Mouse (Mus musculus) kidney, postnatal 0 days (tissue): ENCODE results near the gene Gm6993. TPM values are rescaled to one million over a fixed set of nuclear protein-coding genes. Genes with fewer than 3 reads are reported as not detected.
A peak's percentile ranks its signal among the peaks of the same experiment; 100 is the strongest.

Experiments used
- ATAC-seq: fragments of 200-750 bp; cut with Nextera tagmentation; replicated peaks from 2 replicates; pipeline ENCODE4 v1.8.0; 2017; ENCODE audit warnings: low read depth, moderate number of reproducible peaks, moderate TSS enrichment, moderate library complexity; ENCODE audit not compliant: low FRiP score
- DNase-seq: peaks from one replicate; pipeline ENCODE4 v3.0.0-alpha.2; 2016; ENCODE audit warnings: low spot score
- H3K27ac ChIP-seq: fragments of 300-500 bp; sonication (generic); 2 replicates; pipeline ENCODE4 v1.5.1; 2014; ENCODE audit warnings: mild to moderate bottlenecking
- H3K27me3 ChIP-seq: fragments of 300-500 bp; sonication (generic); 2 replicates; pipeline ENCODE4 v1.6.1; 2014; ENCODE audit warnings: low read length, mixed read lengths; ENCODE audit not compliant: insufficient read depth
- H3K36me3 ChIP-seq: fragments of 300-500 bp; sonication (generic); 2 replicates; pipeline ENCODE4 v1.6.1; 2014; ENCODE audit warnings: low read length, mixed read lengths; ENCODE audit not compliant: insufficient read depth
- H3K4me1 ChIP-seq: fragments of 300-500 bp; sonication (generic); replicated peaks from 2 replicates; pipeline ENCODE4 v1.6.1; 2014; ENCODE audit warnings: antibody characterized with exemption, low read length, mixed read lengths; ENCODE audit not compliant: insufficient read depth
- H3K4me2 ChIP-seq: fragments of 300-500 bp; sonication (generic); 2 replicates; pipeline ENCODE4 v1.6.1; 2014; ENCODE audit warnings: mild to moderate bottlenecking, low read length, moderate library complexity, mixed read lengths
- H3K4me3 ChIP-seq: fragments of 300-500 bp; sonication (generic); replicated peaks from 2 replicates; pipeline ENCODE4 v1.5.1; 2014; ENCODE audit warnings: low read depth, low read length
- H3K9ac ChIP-seq: fragments of 300-500 bp; sonication (generic); 2 replicates; pipeline ENCODE4 v1.6.1; 2014; ENCODE audit warnings: low read depth, low read length
- H3K9me3 ChIP-seq: fragments of 300-500 bp; sonication (generic); replicated peaks from 2 replicates; pipeline ENCODE4 v1.6.1; 2016; ENCODE audit warnings: low read length, inconsistent platforms, mixed read lengths
- CTCF ChIP-seq: IDR thresholded peaks from 2 replicates; pipeline ENCODE4 v1.5.1; 2016; ENCODE audit warnings: antibody characterized with exemption, low read depth, mild to moderate bottlenecking, moderate library complexity
- WGBS: fragments of 180-500 bp; shearing (Covaris S2); extraction: QIAGEN DNeasy Blood & Tissue Kit; methylation state at CpG from one replicate; pipeline ENCODE4 v1.1.7; 2014; 5-methylcytosine and 5-hydroxymethylcytosine counted together
- polyA plus RNA-seq: library from polyadenylated mRNA; unstranded; fragments of >200 nt; fragmentation: Nextera tagmentation; extraction: Ambion mirVana; gene quantifications from 2 replicates; pipeline ENCODE4 v1.2.1, GENCODE M21; 2015

Gm6993 gene
- polyA plus RNA-seq, 1 experiment from 2014 or later, result not detected

GRCm38 (mm10) chr12:31222282-31222681, 18.3 kb upstream of the Gm6993 start:
- H3K27me3 ChIP-seq, result no peaks in the 10 kb centered on the region
- 0 out of 2 replicates have a peak, but pooled peaks cover 3% of the 10 kb centered on the region for H3K4me1 ChIP-seq
- H3K27ac ChIP-seq, result no peak overlapping the region
- H3K9ac ChIP-seq, result no peak overlapping the region
- H3K9me3 ChIP-seq, result no peaks in the 10 kb centered on the region
- H3K4me3 ChIP-seq, result no peak overlapping the region
- no peak overlapping the region for H3K4me2 ChIP-seq
- H3K36me3 ChIP-seq, result no peaks in the 10 kb centered on the region
- TF ChIP-seq CTCF, result no peak
- 58% methylated on average over 2 of the region's 2 CpGs for WGBS
- DNase-seq, result no peak
- no peak for ATAC-seq

- 0 out of 2 replicates have a peak, but pooled peaks cover 3% of the 10 kb centered on the region for H3K4me1 ChIP-seq
- peak; percentile 65 for ATAC-seq
Observed at GRCm38 (mm10) chr12:31222741-31223140, 17.8 kb upstream of the Gm6993 start.

GRCm38 (mm10) chr12:31225451-31225850, 15.1 kb upstream of the Gm6993 start:
- Histone ChIP-seq H3K4me1 (peaks cover 4% of the 10 kb centered on the region; the same call in 1 of the 2 replicates), H3K27ac (no peak overlapping the region), H3K27me3 (no peaks in the 10 kb centered on the region), H3K4me3 (no peak overlapping the region), H3K9me3 (no peaks in the 10 kb centered on the region), H3K9ac (no peak overlapping the region), H3K4me2 (no peak overlapping the region), H3K36me3 (no peaks in the 10 kb centered on the region)
- ATAC-seq, result no peak
- no peak for TF ChIP-seq CTCF
- WGBS, result 62% methylated on average over 8 of the region's 8 CpGs
- DNase-seq, result no peak

More at GRCm38 (mm10) chr12:31222741-31223140, 17.8 kb upstream of the Gm6993 start:
- H3K9me3 ChIP-seq, result no peaks in the 10 kb centered on the region
- no peak overlapping the region for H3K27ac ChIP-seq
- no peak for DNase-seq
- H3K36me3 ChIP-seq, result no peaks in the 10 kb centered on the region
- no peaks in the 10 kb centered on the region for H3K27me3 ChIP-seq
- WGBS, result 22% methylated on average over 3 of the region's 3 CpGs
- H3K4me3 ChIP-seq, result no peak overlapping the region
- H3K4me2 ChIP-seq, result no peak overlapping the region
- no peak overlapping the region for H3K9ac ChIP-seq
- no peak for TF ChIP-seq CTCF

- Histone ChIP-seq H3K9ac (no peak overlapping the region), H3K36me3 (no peaks in the 10 kb centered on the region), H3K4me3 (no peak overlapping the region), H3K27me3 (no peaks in the 10 kb centered on the region), H3K9me3 (no peaks in the 10 kb centered on the region), H3K27ac (no peak overlapping the region), H3K4me1 (peaks cover 4% of the 10 kb centered on the region; the same call in 1 of the 2 replicates), H3K4me2 (no peak overlapping the region)
- ATAC-seq, result no peak
- no peak for TF ChIP-seq CTCF
- no peak for DNase-seq
- WGBS, result 76% methylated on average over 3 of the region's 3 CpGs
Observed at GRCm38 (mm10) chr12:31227167-31227566, 13.4 kb upstream of the Gm6993 start.

GRCm38 (mm10) chr12:31228878-31229277, 11.7 kb upstream of the Gm6993 start:
- no peak for TF ChIP-seq CTCF

GRCm38 (mm10) chr12:31232635-31233034, 7.9 kb upstream of the Gm6993 start:
- ATAC-seq (no peak), DNase-seq (no peak)
- no peaks in the 10 kb centered on the region for H3K36me3 ChIP-seq
- no peak for TF ChIP-seq CTCF
- H3K9me3 ChIP-seq, result no peaks in the 10 kb centered on the region
- no peak overlapping the region for H3K4me2 ChIP-seq
- H3K4me1 ChIP-seq, result peaks cover 8% of the 10 kb centered on the region; the same call in 1 of the 2 replicates
- WGBS, result 94% methylated on average over 1 of the region's 1 CpGs
- no peak overlapping the region for H3K27ac ChIP-seq
- no peaks in the 10 kb centered on the region for H3K27me3 ChIP-seq
- H3K4me3 ChIP-seq, result no peak overlapping the region
- no peak overlapping the region for H3K9ac ChIP-seq

More at GRCm38 (mm10) chr12:31228878-31229277, 11.7 kb upstream of the Gm6993 start:
- H3K4me2 ChIP-seq, result no peak overlapping the region
- peak overlapping the region; percentile 19; the same call in 1 of the 2 replicates for H3K27ac ChIP-seq
- no peak overlapping the region for H3K9ac ChIP-seq
- ATAC-seq (no peak), DNase-seq (no peak)
- no peak overlapping the region for H3K4me3 ChIP-seq
- 43% methylated on average over 7 of the region's 7 CpGs for WGBS
- peaks cover 8% of the 10 kb centered on the region; the same call in 1 of the 2 replicates for H3K4me1 ChIP-seq
- no peaks in the 10 kb centered on the region for H3K27me3 ChIP-seq
- no peaks in the 10 kb centered on the region for H3K9me3 ChIP-seq
- H3K36me3 ChIP-seq, result no peaks in the 10 kb centered on the region

GRCm38 (mm10) chr12:31235018-31235417, 5.6 kb upstream of the Gm6993 start:
- H3K4me3 ChIP-seq, result no peak overlapping the region
- 79% methylated on average over 6 of the region's 6 CpGs for WGBS
- no peak overlapping the region for H3K4me2 ChIP-seq
- no peaks in the 10 kb centered on the region for H3K36me3 ChIP-seq
- no peak for TF ChIP-seq CTCF
- H3K9me3 ChIP-seq, result no peaks in the 10 kb centered on the region
- 0 out of 2 replicates have a peak, but pooled peaks cover 4% of the 10 kb centered on the region for H3K4me1 ChIP-seq
- ATAC-seq (no peak), DNase-seq (no peak)
- no peak overlapping the region for H3K9ac ChIP-seq
- H3K27me3 ChIP-seq, result no peaks in the 10 kb centered on the region
- no peak overlapping the region for H3K27ac ChIP-seq
